Mouse (Mus musculus) thymus, postnatal 25 days (tissue): ENCODE measurements around the gene Hs3st5.
"Not testable (repeated sequence)": the region's sequence is repeated elsewhere in the genome, so short reads cannot be mapped to it uniquely, and the experiment has no call there.

Experiments
- DNase-seq: peaks from one replicate; pipeline ENCODE4 v3.0.0; 2022

Hs3st5 gene

GRCm38 (mm10) chr10:36558736-36559135 lies 52.1 kb downstream of the Hs3st5 start:
- no peak for DNase-seq

GRCm38 (mm10) chr10:36567258-36567657 lies 60.6 kb downstream of the Hs3st5 start:
- no peak for DNase-seq

GRCm38 (mm10) chr10:36572540-36572939 lies 65.9 kb downstream of the Hs3st5 start:
- no peak for DNase-seq

- no peak for DNase-seq
These were observed 71.9 kb downstream of the Hs3st5 start for GRCm38 (mm10) chr10:36578375-36579145.

GRCm38 (mm10) chr10:36610400-36610799 lies 103.8 kb downstream of the Hs3st5 start:
- DNase-seq = no peak

GRCm38 (mm10) chr10:36611415-36611814 lies 104.8 kb downstream of the Hs3st5 start:
- not testable (repeated sequence) for DNase-seq

- no peak for DNase-seq
These were observed 116.4 kb downstream of the Hs3st5 start for GRCm38 (mm10) chr10:36623037-36623436.

- DNase-seq = no peak
These were observed 121.3 kb downstream of the Hs3st5 start for GRCm38 (mm10) chr10:36627952-36628351.

GRCm38 (mm10) chr10:36631746-36632145 lies 125.1 kb downstream of the Hs3st5 start:
- no peak for DNase-seq

GRCm38 (mm10) chr10:36650653-36651052 lies 144.0 kb downstream of the Hs3st5 start:
- DNase-seq = no peak

GRCm38 (mm10) chr10:36713974-36714373 lies 207.4 kb downstream of the Hs3st5 start:
- DNase-seq = no peak

GRCm38 (mm10) chr10:36726239-36726638 lies 219.6 kb downstream of the Hs3st5 start:
- no peak for DNase-seq

GRCm38 (mm10) chr10:36729361-36730098 lies 222.9 kb downstream of the Hs3st5 start:
- DNase-seq = no peak

- no peak for DNase-seq
These were observed 232.8 kb downstream of the Hs3st5 start for GRCm38 (mm10) chr10:36739375-36739774.

GRCm38 (mm10) chr10:36750021-36750420 lies 243.4 kb downstream of the Hs3st5 start:
- DNase-seq = no peak

- DNase-seq = no peak
These were observed 247.9 kb downstream of the Hs3st5 start for GRCm38 (mm10) chr10:36754471-36754870.

- no peak for DNase-seq
These were observed 267.0 kb downstream of the Hs3st5 start for GRCm38 (mm10) chr10:36773595-36773994.

- no peak for DNase-seq
These were observed 268.3 kb downstream of the Hs3st5 start for GRCm38 (mm10) chr10:36774898-36775297.

- DNase-seq = no peak
These were observed 275.0 kb downstream of the Hs3st5 start for GRCm38 (mm10) chr10:36781641-36782040.

GRCm38 (mm10) chr10:36786970-36787369 lies 280.4 kb downstream of the Hs3st5 start:
- no peak for DNase-seq

GRCm38 (mm10) chr10:36791771-36792170 lies 285.2 kb downstream of the Hs3st5 start:
- DNase-seq = no peak

GRCm38 (mm10) chr10:36795311-36795710 lies 288.7 kb downstream of the Hs3st5 start:
- DNase-seq = no peak

GRCm38 (mm10) chr10:36800925-36801482 lies 294.4 kb downstream of the Hs3st5 start:
- DNase-seq = no peak

GRCm38 (mm10) chr10:36803705-36804104 lies 297.1 kb downstream of the Hs3st5 start:
- DNase-seq = no peak
